Mouse (Mus musculus) liver, postnatal 0 days (tissue): Measurements from ENCODE around the gene Ermap.

Experiments
- CTCF ChIP-seq: sonication (generic); IDR thresholded peaks from 2 replicates; pipeline ENCODE4 v1.5.1; 2016; ENCODE audit warnings: antibody characterized with exemption, low read depth
- EP300 ChIP-seq: IDR thresholded peaks from 2 replicates; pipeline ENCODE4 v1.6.1; 2016; ENCODE audit warnings: antibody characterized with exemption, low read depth, mild to moderate bottlenecking

GRCm38 (mm10) chr4:119225719-119226118, 35.9 kb upstream of the Ermap start:
- TF ChIP-seq CTCF (peak; percentile 58), EP300 (no peak)
